Comparison of ENCODE assay signal across 1 mouse cellular context in the genomic region with DNA sequence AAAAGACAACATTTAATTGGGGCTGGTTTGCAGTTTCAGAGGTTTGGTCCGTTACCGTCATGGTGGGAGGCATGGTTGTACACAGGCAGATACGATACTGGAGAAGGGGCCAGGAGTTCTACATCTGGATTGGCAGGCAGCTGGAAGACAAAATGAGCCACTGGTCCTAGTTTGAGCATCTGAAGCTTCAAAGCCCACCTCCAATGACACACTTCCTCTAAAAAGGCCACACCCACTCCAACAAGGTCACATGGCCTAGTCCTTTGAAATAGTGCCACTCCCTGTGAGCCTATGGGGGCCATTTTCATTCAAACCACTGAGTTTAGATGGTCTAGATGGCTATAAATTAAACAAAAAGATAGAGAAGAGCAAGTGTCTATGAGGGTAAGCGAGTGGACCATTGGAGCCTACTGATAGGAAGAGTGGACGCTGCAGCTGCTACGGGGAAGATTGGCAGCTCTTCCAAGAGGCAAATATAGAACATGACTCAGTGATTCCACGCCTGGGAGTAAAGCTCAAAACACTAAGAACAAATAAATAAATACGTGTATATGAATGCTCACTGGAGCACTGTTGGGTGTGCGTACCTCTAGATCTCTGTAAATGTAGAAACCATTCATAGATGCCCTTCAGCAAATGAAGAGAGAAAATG.
TF ChIP-seq lines count a peak whose summit lies in the region.

No protein-coding gene starts in this region.

TF ChIP-seq in MEL, 35 proteins besides CTCF, POLR2A, EP300 and RAD21:
- TF ChIP-seq ZNF384 (IDR thresholded peaks at IDR 0.05; ENCODE audit: low read depth, low read length) (no peak), POLR2AphosphoS5 (IDR thresholded peaks at IDR 0.05; ENCODE audit: borderline replicate concordance, low read depth, low read length) (no peak), USF2 (IDR thresholded peaks at IDR 0.05; ENCODE audit: borderline replicate concordance in 1 of 2, insufficient read depth in 1 of 2, low read depth in 1 of 2, low read length in 2 of 2) (no peak), SMC3 (IDR thresholded peaks at IDR 0.05; ENCODE audit: low read depth, low read length) (no peak), TAL1 (IDR thresholded peaks at IDR 0.05; ENCODE audit: low read length) (0 out of 2 replicates have a peak, but pooled peaks have one; percentile 3), SIN3A (IDR thresholded peaks at IDR 0.05; ENCODE audit: low read length) (no peak), ZMIZ1 (IDR thresholded peaks at IDR 0.05; ENCODE audit: low read depth, low read length) (no peak), MYB (IDR thresholded peaks at IDR 0.05; ENCODE audit: low read depth, low read length) (no peak)
